Mouse (Mus musculus): ENCODE data around the gene Elmo2.

- TF ChIP-seq CTCF (IDR thresholded peaks at IDR 0.05; ENCODE audit: low read depth, low read length) (peak; percentile 40), POLR2A (IDR thresholded peaks at IDR 0.05; ENCODE audit: borderline replicate concordance, low read depth, low read length) (no peak)
Observed at GRCm38 (mm10) chr2:165360861-165361260, 34.6 kb upstream of the Elmo2 start.
